ENCODE assay signal across 11 mouse cellular contexts in genomic region chr3:99310877-99311276, GRCm38 (mm10).
DNase-seq lines count a peak whose midpoint lies in the region; ATAC-seq and TF ChIP-seq lines count a peak whose summit lies in the region.
"Had no signal": no experiment of that assay in that cellular context is flagged by ENCODE, and none has a peak within 500 bp of the region (broad histone marks: within the 10 kb centered on the region; RNA-seq: fewer than 3 reads in every experiment).

No protein-coding gene starts in this region.

- H3K4me1 ChIP-seq in ES-E14 (ENCODE audit: control insufficient read depth in 2 of 2, insufficient read depth in 2 of 2, low read length in 2 of 2, poor library complexity in 1 of 2) = no peaks in the 10 kb centered on the region
- H3K4me1 ChIP-seq: forebrain, embryonic 13.5 days; megakaryocyte, embryonic 14.5 days had no signal

- no peak overlapping the region for H3K9ac ChIP-seq in ES-E14 (ENCODE audit: insufficient read depth, low read depth, low read length, poor library complexity, severe bottlenecking)
- H3K9ac ChIP-seq: forebrain, embryonic 13.5 days; limb, embryonic 12.5 days had no signal

- H3K27me3 ChIP-seq in Patski = no peaks in the 10 kb centered on the region
- H3K27me3 ChIP-seq: forebrain, embryonic 13.5 days; limb, embryonic 12.5 days; megakaryocyte, embryonic 14.5 days had no signal

- H3K9me3 ChIP-seq in ES-E14 (ENCODE audit: control insufficient read depth, insufficient read depth, low read depth, low read length) = no peaks in the 10 kb centered on the region
- H3K9me3 ChIP-seq: forebrain, embryonic 13.5 days; limb, embryonic 12.5 days had no signal

- TF ChIP-seq CTCF in Patski (IDR thresholded peaks at IDR 0.05) = no peak

- no peaks in the 10 kb centered on the region for H3K36me3 ChIP-seq in ES-E14 (ENCODE audit: control insufficient read depth, insufficient read depth, low read length, poor library complexity, severe bottlenecking)

- no peak overlapping the region for H3K27ac ChIP-seq in ES-E14 (ENCODE audit: insufficient read depth, low read depth, low read length, poor library complexity, severe bottlenecking)
- H3K27ac ChIP-seq: forebrain, embryonic 13.5 days; limb, embryonic 12.5 days had no signal

- POLR2A ChIA-PET in Patski (lab: Charles Lee) = no interaction called here

- in situ Hi-C loops in ES-E14 (cut with MboI; ENCODE audit: low sequenced_read_pairs in 2 of 2, unreplicated experiment in 2 of 2) (no loop called here), Patski (cut with MboI; ENCODE audit: low pct_unique_long_range_greater_than_20kb) (no loop called here)

- H3K4me3 ChIP-seq in ES-E14 (ENCODE audit: insufficient read depth in 1 of 2, low read depth in 1 of 2, low read length in 2 of 2, poor library complexity in 1 of 2, severe bottlenecking in 1 of 2) = no peak overlapping the region
- H3K4me3 ChIP-seq: forebrain, embryonic 13.5 days; limb, embryonic 12.5 days; megakaryocyte, embryonic 14.5 days had no signal

- CTCF ChIA-PET in Patski (lab: Charles Lee) = no interaction called here

- peak; percentile 52 to 56 for DNase-seq in kidney, postnatal 4 days
- no peak for DNase-seq in kidney, adult 11 months
- DNase-seq in ES-E14 (ENCODE audit: low read depth, low spot score) (peak; percentile 21), Patski (ENCODE audit: low read depth, low spot score) (peak; percentile 10)
- DNase-seq in hindlimb bud, embryonic 11.5 days (ENCODE audit: extremely low spot score, low read depth, low spot score) = peak; percentile 53
- no peak for DNase-seq in urinary bladder, postnatal 10 days (ENCODE audit: low spot score)
- DNase-seq: right cerebral cortex, postnatal 4 days had no signal

- ATAC-seq in Patski = no peak
- ATAC-seq in erythroid progenitor cell, adult 5-6 weeks (replicated peaks; ENCODE audit: low FRiP score, poor library complexity, severe bottlenecking) = no peak
- ATAC-seq: forebrain, embryonic 13.5 days had no signal

TF ChIP-seq in ES-E14, 5 proteins besides CTCF, POLR2A, EP300 and RAD21:
- no peak for TF ChIP-seq ZC3H11A (IDR thresholded peaks at IDR 0.05; ENCODE audit: borderline replicate concordance, low read depth, low read length)
- no peak for TF ChIP-seq ZNF384 (IDR thresholded peaks at IDR 0.05; ENCODE audit: low read depth, low read length)
- no peak for TF ChIP-seq HCFC1 (IDR thresholded peaks at IDR 0.05; ENCODE audit: borderline replicate concordance, insufficient read depth, low read length)
- no peak for TF ChIP-seq MAFK (IDR thresholded peaks at IDR 0.05; ENCODE audit: insufficient read depth, low read depth, low read length)
- TF ChIP-seq CHD2 (IDR thresholded peaks at IDR 0.05; ENCODE audit: low read depth, low read length) = no peak

Comparison
In these comparisons a context has a peak if more than half of its experiments do, and no peak if none do; other contexts are left out.
1. DNase-seq: peak in kidney, postnatal 4 days (2 of 2), ES-E14 (single experiment), Patski (single experiment) and hindlimb bud, embryonic 11.5 days (single experiment); none in kidney, adult 11 months (single experiment) and urinary bladder, postnatal 10 days (single experiment).